Mouse (Mus musculus) heart, adult 2 months (tissue): ENCODE measurements at regions not wholly inside any gene's neighbourhood (a gene's known extent, or its start where the extent isn't known, plus 50 kb on each side); places are given as distances from the start of the nearest gene placed in this dataset.

Experiments used
- DNase-seq, 2 experiments: peaks; one replicate each; pipeline ENCODE4 v3.0.0; 2021
- H3K27ac ChIP-seq: fragments of 200-600 bp; 2 replicates; pipeline ENCODE4 v1.8.1; 2022
- H3K27me3 ChIP-seq: fragments of 200-500 bp; 2 replicates; pipeline ENCODE4 v1.6.1; 2012; ENCODE audit warnings: mild to moderate bottlenecking, low read length, inconsistent platforms, mixed read lengths; ENCODE audit not compliant: control insufficient read depth, insufficient read depth
- H3K36me3 ChIP-seq: fragments of 200-500 bp; 2 replicates; pipeline ENCODE4 v1.6.1; 2012; ENCODE audit warnings: low read length, inconsistent platforms; ENCODE audit not compliant: control insufficient read depth, insufficient read depth
- H3K4me1 ChIP-seq: fragments of 200-500 bp; 2 replicates; pipeline ENCODE4 v1.6.1; 2011; ENCODE audit warnings: low read length; ENCODE audit not compliant: control insufficient read depth, insufficient read depth
- H3K4me3 ChIP-seq: fragments of 200-600 bp; 2 replicates; pipeline ENCODE4 v1.8.1; 2022
- H3K79me2 ChIP-seq: fragments of 200-500 bp; replicated peaks from 2 replicates; pipeline ENCODE4 v1.6.1; 2012; ENCODE audit warnings: mild to moderate bottlenecking, inconsistent platforms, low read length, moderate library complexity, mixed read lengths; ENCODE audit not compliant: control insufficient read depth, insufficient read depth
- H3K9ac ChIP-seq: fragments of 200-500 bp; 2 replicates; pipeline ENCODE4 v1.6.1; 2012; ENCODE audit warnings: low read depth, mild to moderate bottlenecking, control low read depth, inconsistent platforms, low read length, mixed read lengths
- CTCF ChIP-seq: fragments of 200-600 bp; IDR thresholded peaks from 2 replicates; pipeline ENCODE4 v1.8.1; 2022; ENCODE audit warnings: antibody characterized with exemption, mild to moderate bottlenecking, moderate library complexity
- EP300 ChIP-seq: fragments of 200-500 bp; IDR thresholded peaks from 2 replicates; pipeline ENCODE4 v1.6.1; 2011; ENCODE audit warnings: low read depth, low read length, control low read depth; ENCODE audit not compliant: insufficient read depth
- POLR2A ChIP-seq: fragments of 200-500 bp; IDR thresholded peaks from 2 replicates; pipeline ENCODE4 v1.6.1; 2011; ENCODE audit warnings: mild to moderate bottlenecking, low read depth, low read length, control low read depth; ENCODE audit not compliant: insufficient read depth
- WGBS: fragments of 180-500 bp; shearing (Covaris S2); methylation state at CpG from one replicate; pipeline ENCODE4 v1.1.7; 2018; 5-methylcytosine and 5-hydroxymethylcytosine counted together
- intact Hi-C: fragments of 180-260 bp; cut with DNase I; formaldehyde crosslinking; loops from one replicate; pipeline ENCODE4 v1.15.1; 2025
- microRNA-seq, 2 experiments: library from miRNA; unstranded; fragments of <30 nt; microRNA quantifications; one replicate each; pipeline ENCODE4 v1.2.0; 2021

DNA sequence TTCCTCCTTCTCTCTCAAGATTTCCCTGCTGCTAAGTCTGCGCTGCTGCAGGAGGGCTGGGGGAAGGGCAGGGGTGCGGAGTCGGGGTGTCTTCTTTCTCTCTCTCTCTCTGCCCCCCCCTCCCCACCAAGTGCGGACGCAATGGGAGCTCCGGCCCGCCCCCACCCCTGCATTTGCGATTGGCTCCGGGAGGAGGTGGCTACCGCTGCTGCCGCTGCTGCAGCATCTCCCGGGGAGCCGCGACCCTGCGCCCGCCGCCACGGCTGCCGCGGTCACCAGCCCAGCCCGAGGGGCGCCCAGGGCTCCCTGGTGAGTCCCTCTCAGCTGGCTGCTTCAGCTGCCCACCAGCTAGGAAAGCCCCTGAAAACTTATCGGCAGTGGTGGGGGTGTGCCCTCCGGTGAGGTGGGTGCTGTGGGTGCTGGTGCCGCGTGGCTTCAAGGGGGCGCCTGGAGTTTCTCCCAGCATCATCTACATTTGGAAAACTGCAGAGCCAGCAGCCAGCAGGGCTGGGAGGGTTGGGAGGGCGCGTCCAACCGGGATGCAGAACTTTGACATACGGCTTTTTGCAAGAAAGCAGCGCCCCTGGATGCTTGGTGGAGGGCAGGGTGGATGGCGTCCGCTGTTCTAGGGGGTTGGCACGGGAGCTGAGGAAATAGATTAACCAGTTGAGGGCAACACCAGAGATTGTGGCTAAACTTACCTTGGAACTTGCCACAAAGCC is 51.6 kb upstream of the Gata5 start:
- no peaks in the 10 kb centered on the region for H3K36me3 ChIP-seq
- no peak for DNase-seq
- WGBS, result 2% methylated on average over 32 of the region's 35 CpGs
- H3K4me1 ChIP-seq, result peaks cover 6% of the 10 kb centered on the region
- H3K4me3 ChIP-seq, result peak overlapping the region; percentile 54
- H3K79me2 ChIP-seq, result no peaks in the 10 kb centered on the region
- TF ChIP-seq POLR2A (peak; percentile 28; the same call in 1 of the 2 replicates), EP300 (no peak)
- H3K27ac ChIP-seq, result peak overlapping the region; percentile 89
- intact Hi-C loops, result no loop called here
- peak overlapping the region; percentile 82 for H3K9ac ChIP-seq
- H3K27me3 ChIP-seq, result no peaks in the 10 kb centered on the region

DNA sequence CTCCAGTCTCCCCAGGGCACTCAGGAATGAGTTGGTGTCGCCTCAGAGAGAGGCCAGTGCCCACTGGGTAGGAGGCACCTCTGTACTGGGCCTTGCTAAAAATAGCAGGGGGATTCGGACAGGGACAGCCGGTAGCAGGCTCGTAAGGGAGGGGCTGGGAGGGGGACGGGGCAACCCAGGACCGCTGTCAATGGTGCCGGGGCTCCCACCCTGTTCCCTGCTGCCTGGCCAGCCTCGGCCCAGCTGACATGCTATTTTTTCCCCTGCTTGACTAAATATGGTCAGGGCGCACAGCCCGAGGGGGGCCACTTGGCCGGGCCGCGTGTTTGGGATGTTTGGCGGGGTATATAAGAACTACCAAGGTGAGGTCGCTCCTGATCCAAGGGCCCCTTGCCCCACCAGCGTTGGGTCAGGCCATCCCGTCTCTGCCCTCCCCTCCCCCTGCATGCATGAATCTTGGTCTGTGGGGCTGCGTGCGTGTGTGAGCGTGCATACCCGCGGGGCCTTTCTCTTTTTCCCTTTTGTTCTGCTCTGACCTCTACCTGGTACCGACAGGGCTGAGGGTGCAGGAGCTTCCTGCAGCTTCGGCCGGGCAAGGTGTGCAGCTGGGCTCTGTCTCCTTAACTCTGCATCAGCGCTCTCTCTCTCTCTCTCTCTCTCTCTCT is 50.9 kb upstream of the Gata5 start:
- DNase-seq, result peak; percentile 79 to 87
- H3K9ac ChIP-seq, result peak overlapping the region; percentile 82
- no peak for TF ChIP-seq CTCF
- TF ChIP-seq EP300, result peak; percentile 77
- peak; percentile 98 for TF ChIP-seq POLR2A
- peak overlapping the region; percentile 91 for H3K27ac ChIP-seq
- H3K27me3 ChIP-seq, result no peaks in the 10 kb centered on the region
- WGBS, result 4% methylated on average over 26 of the region's 26 CpGs
- H3K79me2 ChIP-seq, result no peaks in the 10 kb centered on the region
- intact Hi-C loops, result no loop called here
- H3K4me3 ChIP-seq, result peak overlapping the region; percentile 45
- H3K4me1 ChIP-seq, result peaks cover 6% of the 10 kb centered on the region
- no peaks in the 10 kb centered on the region for H3K36me3 ChIP-seq

Small RNA genes lying in the stretch of these regions (microRNA-seq; reads per million reads assigned to microRNA genes)
- gene Mir133a-2 (2.8 to 3.1 reads per million in 2 experiments), gene Mir1a-1 (2.3 to 3.4 reads per million in 2 experiments)
